Mouse (Mus musculus) frontal cortex, postnatal 14 days (tissue): ENCODE data around the gene Senp2.

Experiments
- DNase-seq, 2 experiments: peaks; one replicate each; pipeline ENCODE4 v3.0.0; 2022; ENCODE audit warnings: low spot score in 2 of 2

Senp2 gene

DNA sequence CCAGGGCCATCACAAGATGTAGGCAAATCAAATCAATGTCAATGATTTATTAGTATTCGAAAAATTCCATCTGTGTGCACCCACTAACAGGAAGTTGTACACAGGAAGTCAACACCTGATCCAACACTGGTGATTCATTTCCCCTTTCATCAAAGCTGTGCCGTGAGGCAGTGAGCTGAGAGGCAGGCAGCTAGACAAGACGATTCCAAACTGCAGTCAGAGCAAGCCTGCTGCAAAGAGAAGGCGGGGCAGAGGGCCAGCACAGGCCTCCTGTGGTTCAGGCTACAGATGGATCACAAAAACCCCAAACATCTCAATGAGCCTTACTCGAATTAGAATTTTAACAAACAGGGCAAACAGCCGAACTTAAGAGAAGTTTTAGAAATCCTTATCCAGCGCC, 88.4 kb downstream of the Senp2 start:
- no peak for DNase-seq
